Mouse (Mus musculus): ENCODE results near the gene Hnrnpd. TPM values are rescaled to one million over a fixed set of nuclear protein-coding genes. Genes with fewer than 3 reads are reported as not detected.

Hnrnpd gene
- polyA plus RNA-seq, 1 experiment from 2014 or later, result 338 TPM

DNA sequence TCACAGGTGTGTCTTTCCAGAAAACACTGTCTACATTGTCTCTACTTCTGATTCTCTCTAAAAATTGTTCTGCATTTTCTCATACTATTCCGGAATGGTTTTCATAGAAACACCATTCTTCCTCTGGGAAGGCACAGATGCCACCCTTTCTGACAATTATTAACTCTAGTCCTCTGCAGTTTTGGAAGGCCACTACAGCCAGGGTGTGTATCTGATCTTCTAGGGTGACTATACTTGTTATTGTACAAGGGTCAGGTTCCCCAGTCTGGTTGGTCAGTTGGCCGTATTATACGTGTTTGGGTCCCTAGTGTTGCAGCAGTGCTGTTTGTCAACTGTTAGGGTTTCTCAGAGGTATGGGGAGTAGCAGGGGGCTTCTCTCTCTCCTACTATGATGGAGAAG is 15.9 kb upstream of the Hnrnpd start:
- WGBS, result 100% methylated on average over 3 of the region's 3 CpGs
- Histone ChIP-seq H3K36me3 (no peaks in the 10 kb centered on the region), H3K27ac (no peak overlapping the region), H3K4me3 (no peak overlapping the region), H3K9me3 (replicated peaks) (no peaks in the 10 kb centered on the region), H3K27me3 (ENCODE audit: low read depth, poor library complexity, severe bottlenecking) (no peaks in the 10 kb centered on the region), H3K4me1 (no peaks in the 10 kb centered on the region)
- DNase-seq (ENCODE audit: low spot score), result no peak

DNA sequence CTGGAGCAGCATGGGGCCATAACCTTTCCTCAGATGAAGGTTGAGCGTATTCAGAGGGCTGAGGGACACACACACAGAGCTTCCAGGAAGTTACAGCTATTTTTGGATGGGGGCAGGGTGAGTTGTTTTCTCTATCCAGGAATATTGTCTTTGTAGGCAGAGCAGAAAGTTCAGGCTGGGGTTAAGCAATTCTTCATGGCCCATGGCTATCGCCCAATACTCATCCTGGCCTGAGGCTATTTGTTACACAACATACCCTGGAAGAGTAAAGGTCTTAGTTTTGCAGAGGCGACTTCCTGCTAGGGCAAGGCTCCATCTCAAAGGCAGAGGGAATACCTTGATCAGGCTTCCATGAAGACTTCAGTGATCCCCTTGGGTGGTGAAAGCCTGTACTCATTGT is 15.4 kb upstream of the Hnrnpd start:
- Histone ChIP-seq H3K27ac (no peak overlapping the region), H3K9me3 (replicated peaks) (no peaks in the 10 kb centered on the region), H3K27me3 (ENCODE audit: low read depth, poor library complexity, severe bottlenecking) (no peaks in the 10 kb centered on the region), H3K4me1 (no peaks in the 10 kb centered on the region), H3K36me3 (no peaks in the 10 kb centered on the region), H3K4me3 (no peak overlapping the region)
- no peak for DNase-seq (ENCODE audit: low spot score)
- 78% methylated on average over 3 of the region's 3 CpGs for WGBS

DNA sequence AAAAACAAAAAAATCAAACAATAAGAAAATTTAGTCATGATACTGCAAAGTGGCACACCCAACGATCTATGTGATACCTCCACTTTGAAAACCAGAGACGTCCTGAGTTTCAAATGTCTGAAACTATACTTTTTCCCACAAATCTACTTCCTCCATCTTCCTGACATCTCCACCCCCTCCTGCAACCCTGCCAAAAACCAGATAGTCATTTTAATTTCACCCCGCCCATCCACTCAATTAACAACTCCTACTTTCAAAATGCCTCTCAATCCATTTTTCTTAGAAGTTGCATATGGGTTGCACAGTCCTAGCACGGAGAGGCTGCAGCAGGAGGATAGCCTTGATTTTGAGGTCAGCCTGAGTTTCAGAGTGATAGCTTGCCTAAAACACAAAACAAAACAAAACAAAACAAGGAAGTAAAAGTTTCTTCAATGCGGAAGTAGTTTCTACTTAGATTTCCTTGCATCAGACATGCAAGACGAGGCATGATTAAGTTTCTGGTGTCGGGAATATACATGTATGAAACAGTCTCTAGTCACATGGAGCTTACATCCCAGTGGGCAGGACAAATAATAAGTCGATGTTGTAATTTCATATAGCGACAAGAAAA is 4.8 kb upstream of the Hnrnpd start:
- Histone ChIP-seq H3K36me3 (peaks cover 3% of the 10 kb centered on the region; the same call in 1 of the 2 replicates), H3K4me3 (no peak overlapping the region), H3K4me1 (peaks cover 5% of the 10 kb centered on the region; the same call in 1 of the 2 replicates), H3K9me3 (replicated peaks) (no peaks in the 10 kb centered on the region), H3K27ac (no peak overlapping the region), H3K27me3 (ENCODE audit: low read depth, poor library complexity, severe bottlenecking) (no peaks in the 10 kb centered on the region)
- WGBS, result 92% methylated on average over 9 of the region's 9 CpGs
- no peak for DNase-seq (ENCODE audit: low spot score)

DNA sequence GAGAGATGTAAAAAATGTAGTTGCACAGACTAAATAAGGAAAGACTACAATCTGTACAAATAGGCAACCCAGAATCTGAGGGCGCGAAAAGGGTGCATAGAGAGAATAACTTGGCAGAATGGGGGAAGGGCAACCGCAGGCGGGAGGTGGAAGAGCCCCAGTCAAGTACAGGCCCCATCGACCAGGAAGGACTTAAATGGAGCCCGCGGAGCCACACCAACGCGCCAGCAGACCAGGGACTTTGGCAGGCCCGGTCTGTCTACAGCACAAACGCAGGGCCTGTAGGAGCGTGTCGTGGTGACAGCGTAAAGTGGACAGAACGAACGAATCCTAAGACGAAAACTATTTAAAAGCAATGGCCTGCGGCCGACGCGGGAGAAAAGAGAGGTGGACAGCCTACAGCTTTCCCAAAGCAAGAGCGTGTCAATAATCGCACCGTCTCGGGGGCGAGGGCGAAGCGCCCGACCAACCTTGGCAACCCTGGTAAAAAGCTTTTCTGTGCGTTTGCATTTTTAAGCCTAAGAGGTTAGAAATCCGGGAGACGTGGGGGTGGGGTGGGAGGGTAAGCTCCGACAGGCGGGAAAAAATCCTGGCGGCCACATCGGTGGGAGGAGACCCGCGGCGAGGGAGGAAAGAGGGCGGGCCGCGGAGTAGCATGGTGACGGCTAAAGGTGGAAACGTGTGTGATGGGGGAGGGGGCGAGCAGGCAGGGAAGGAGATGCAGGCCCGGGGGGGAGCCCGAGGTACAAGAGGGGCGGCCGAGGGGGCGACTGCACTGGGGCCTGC is 1.0 kb downstream of the Hnrnpd start:
- H3K4me1 ChIP-seq, result peaks cover 32% of the 10 kb centered on the region
- H3K36me3 ChIP-seq, result peaks cover 49% of the 10 kb centered on the region
- DNase-seq (ENCODE audit: low spot score), result peak; percentile 87
- no peaks in the 10 kb centered on the region for H3K9me3 ChIP-seq (replicated peaks)
- WGBS, result under 1% methylated on average over 48 of the region's 50 CpGs
- no peaks in the 10 kb centered on the region for H3K27me3 ChIP-seq (ENCODE audit: low read depth, poor library complexity, severe bottlenecking)
- H3K4me3 ChIP-seq, result peak overlapping the region; percentile 98
- H3K27ac ChIP-seq, result peak overlapping the region; percentile 100

DNA sequence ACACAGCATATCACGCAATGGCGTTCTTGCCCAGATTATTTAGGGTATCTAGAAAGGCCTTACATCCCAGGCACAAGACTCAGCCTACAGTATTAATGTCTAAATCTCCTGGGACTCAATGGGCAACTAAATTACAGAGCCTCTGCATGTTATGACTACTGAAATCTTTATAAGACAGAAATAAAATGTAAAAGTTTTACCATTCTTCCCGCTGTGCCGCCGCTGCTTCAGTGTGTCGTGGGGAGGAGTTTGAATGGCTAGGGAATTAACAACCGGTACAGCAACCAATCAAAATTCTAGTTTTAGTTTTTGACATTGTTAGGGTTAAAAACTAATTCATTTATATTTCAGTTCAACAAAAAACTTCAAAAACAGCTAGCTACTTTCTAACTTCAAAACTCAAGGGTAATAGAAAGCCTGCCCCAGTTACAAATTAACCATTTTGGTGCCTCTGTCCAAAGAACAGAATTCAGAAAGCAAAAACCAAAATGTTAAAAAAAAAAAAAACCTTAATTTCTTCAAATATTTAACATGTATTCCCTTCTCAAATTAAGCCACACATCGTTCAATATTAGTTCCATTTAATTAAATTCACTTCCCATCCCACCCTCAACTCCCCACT is 2.3 kb downstream of the Hnrnpd start:
- H3K27ac ChIP-seq, result peak overlapping the region; percentile 100; the same call in 1 of the 2 replicates
- 36% methylated on average over 8 of the region's 8 CpGs for WGBS
- peaks cover 61% of the 10 kb centered on the region for H3K36me3 ChIP-seq
- no peaks in the 10 kb centered on the region for H3K9me3 ChIP-seq (replicated peaks)
- no peaks in the 10 kb centered on the region for H3K27me3 ChIP-seq (ENCODE audit: low read depth, poor library complexity, severe bottlenecking)
- H3K4me1 ChIP-seq, result peaks cover 32% of the 10 kb centered on the region
- H3K4me3 ChIP-seq, result peak overlapping the region; percentile 98
- DNase-seq (ENCODE audit: low spot score), result no peak

DNA sequence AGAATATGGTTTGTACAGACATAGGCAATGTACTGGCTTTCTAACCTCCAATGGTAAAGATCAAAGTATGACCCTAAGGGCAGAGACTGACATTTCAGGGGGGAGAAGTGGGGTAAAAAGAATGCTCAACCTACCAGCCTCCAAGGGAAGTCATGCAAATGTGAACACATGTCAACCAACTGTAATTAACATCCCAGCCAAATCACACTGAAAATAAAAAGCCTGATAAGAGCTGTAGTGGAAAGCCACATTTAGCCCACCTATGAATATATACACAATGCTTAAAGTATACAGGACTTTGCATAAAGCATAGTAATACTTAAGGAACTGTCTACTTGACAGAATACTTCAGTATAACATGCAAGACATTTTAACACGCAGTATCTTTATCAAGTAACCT is 3.0 kb downstream of the Hnrnpd start:
- H3K4me1 ChIP-seq, result peaks cover 32% of the 10 kb centered on the region
- peak overlapping the region; percentile 98 for H3K4me3 ChIP-seq
- no peaks in the 10 kb centered on the region for H3K27me3 ChIP-seq (ENCODE audit: low read depth, poor library complexity, severe bottlenecking)
- DNase-seq (ENCODE audit: low spot score), result no peak
- WGBS, result 82% methylated on average over 1 of the region's 1 CpGs
- H3K36me3 ChIP-seq, result peaks cover 66% of the 10 kb centered on the region
- no peaks in the 10 kb centered on the region for H3K9me3 ChIP-seq (replicated peaks)
- no peak overlapping the region for H3K27ac ChIP-seq

DNA sequence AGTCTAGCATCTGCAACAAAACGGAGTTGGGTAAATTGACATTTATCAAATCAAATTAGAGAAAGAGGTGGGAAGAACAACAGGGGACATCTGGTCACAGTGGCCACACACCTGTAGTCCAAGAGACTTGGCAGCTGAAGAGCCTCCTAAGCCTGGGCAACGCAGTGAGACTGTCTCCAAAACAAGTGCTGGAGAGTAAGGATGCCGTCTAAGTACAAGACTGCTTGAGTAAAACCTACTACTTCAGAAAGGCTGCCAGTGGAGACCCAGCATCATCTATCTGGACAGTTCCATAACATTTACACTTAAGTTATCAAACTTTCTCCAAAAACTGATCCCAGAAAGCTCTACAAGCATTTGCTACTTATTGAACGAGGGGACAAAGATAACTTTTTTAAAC is 3.7 kb downstream of the Hnrnpd start:
- Histone ChIP-seq H3K36me3 (peaks cover 72% of the 10 kb centered on the region), H3K27ac (no peak overlapping the region), H3K27me3 (ENCODE audit: low read depth, poor library complexity, severe bottlenecking) (no peaks in the 10 kb centered on the region), H3K9me3 (replicated peaks) (no peaks in the 10 kb centered on the region), H3K4me3 (peak overlapping the region; percentile 98), H3K4me1 (peaks cover 32% of the 10 kb centered on the region)
- no peak for DNase-seq (ENCODE audit: low spot score)
- 83% methylated on average over 4 of the region's 4 CpGs for WGBS

DNA sequence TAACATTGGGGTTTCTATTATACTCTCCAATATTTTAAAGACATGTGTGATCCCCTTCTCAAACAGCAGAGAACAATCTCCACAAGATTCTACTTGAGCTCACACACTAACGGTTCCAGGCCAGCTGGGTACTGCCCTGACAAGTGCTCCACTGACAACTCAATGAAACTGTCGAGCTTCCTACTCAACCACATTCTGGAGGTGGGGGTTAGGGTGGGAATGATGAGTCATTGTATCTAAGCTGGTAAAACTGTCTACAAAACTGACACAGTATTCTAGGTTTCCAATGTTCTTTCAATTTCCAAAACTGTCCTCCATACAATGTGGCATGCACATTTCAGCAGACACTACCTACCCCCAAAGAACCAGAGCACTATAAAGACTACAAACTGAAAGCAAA is 4.8 kb downstream of the Hnrnpd start:
- Histone ChIP-seq H3K4me3 (peak overlapping the region; percentile 98; the same call in 1 of the 2 replicates), H3K27me3 (ENCODE audit: low read depth, poor library complexity, severe bottlenecking) (no peaks in the 10 kb centered on the region), H3K27ac (no peak overlapping the region), H3K36me3 (peaks cover 80% of the 10 kb centered on the region), H3K9me3 (replicated peaks) (no peaks in the 10 kb centered on the region), H3K4me1 (peaks cover 28% of the 10 kb centered on the region)
- 52% methylated on average over 2 of the region's 2 CpGs for WGBS
- DNase-seq (ENCODE audit: low spot score), result no peak

DNA sequence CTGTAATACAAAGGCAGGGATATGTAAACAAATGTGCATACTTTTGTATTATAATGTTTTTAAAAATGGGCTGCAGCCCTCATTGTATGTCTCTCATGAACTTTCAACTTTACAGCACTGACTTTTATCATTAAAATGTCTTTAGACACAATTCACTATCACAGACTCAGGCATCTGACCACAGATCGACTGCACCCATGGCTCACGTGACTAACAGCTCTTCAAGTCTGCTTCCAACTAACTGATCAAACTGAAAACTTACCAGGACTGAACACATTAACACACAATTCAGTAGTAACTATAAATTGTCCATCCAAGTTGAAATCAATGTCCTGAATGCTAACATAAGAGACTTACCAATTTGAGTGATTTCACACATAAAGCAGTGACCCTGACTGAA is 18.8 kb downstream of the Hnrnpd start:
- Histone ChIP-seq H3K36me3 (peaks cover 82% of the 10 kb centered on the region), H3K27me3 (ENCODE audit: low read depth, poor library complexity, severe bottlenecking) (no peaks in the 10 kb centered on the region), H3K27ac (no peak overlapping the region), H3K9me3 (replicated peaks) (no peaks in the 10 kb centered on the region), H3K4me1 (no peaks in the 10 kb centered on the region), H3K4me3 (no peak overlapping the region)
- WGBS, result 91% methylated on average over 2 of the region's 2 CpGs
- no peak for DNase-seq (ENCODE audit: low spot score)

DNA sequence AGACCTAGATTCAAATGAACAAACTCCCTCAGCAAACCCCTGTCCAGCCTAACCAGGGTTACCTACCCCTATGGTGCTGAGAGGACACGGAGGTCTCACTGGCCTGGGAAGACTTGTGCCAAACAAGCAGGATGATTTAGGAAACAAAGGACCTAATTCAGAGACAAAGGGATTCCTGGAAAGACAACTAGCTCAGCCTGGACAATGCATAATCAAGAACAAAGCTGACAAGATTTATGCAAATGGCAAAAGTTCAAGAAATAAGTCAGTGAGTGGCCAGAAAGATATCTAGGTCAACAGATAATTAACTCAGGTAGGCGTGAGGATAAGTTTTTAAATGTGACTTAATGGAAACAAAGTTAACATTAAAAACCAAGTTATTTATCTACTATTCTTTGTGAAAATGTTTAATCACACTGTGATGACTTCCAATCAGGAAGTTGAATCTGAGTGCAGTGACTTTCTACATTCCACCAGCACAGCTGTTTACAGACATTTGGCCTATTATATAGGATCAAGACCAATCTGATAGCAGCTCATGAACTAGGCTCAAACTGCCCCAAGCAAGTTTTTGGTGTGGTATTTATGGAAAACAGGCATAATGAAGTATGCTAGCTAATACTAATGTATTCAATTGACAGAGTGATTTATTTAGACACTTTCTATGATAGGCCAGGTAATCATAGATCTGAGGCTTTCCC is 19.4 kb downstream of the Hnrnpd start:
- Histone ChIP-seq H3K4me3 (no peak overlapping the region), H3K36me3 (peaks cover 76% of the 10 kb centered on the region), H3K4me1 (no peaks in the 10 kb centered on the region), H3K27ac (no peak overlapping the region), H3K9me3 (replicated peaks) (no peaks in the 10 kb centered on the region), H3K27me3 (ENCODE audit: low read depth, poor library complexity, severe bottlenecking) (no peaks in the 10 kb centered on the region)
- WGBS, result 90% methylated on average over 2 of the region's 2 CpGs
- DNase-seq (ENCODE audit: low spot score), result no peak

DNA sequence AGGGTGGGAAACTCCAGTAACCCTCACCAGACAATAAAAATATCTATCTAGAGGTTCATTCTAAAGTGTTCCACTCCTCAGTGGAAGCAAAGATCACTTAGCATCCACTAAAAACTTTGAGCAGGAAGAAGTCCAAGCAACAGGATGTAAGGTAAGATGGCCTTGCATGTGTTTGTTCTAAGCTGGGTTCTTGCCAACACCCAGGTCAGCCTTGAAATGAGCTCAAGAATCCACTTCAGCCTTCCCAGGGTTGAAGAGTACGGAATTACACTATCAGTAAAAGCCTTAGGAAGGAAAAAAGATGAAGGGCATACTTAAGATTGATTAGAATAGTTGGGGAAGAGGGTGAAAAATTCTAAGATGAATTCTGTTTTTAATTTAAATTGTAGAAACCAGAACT is 20.1 kb downstream of the Hnrnpd start:
- Histone ChIP-seq H3K27me3 (ENCODE audit: low read depth, poor library complexity, severe bottlenecking) (no peaks in the 10 kb centered on the region), H3K4me1 (no peaks in the 10 kb centered on the region), H3K27ac (no peak overlapping the region), H3K9me3 (replicated peaks) (no peaks in the 10 kb centered on the region), H3K36me3 (peaks cover 69% of the 10 kb centered on the region), H3K4me3 (no peak overlapping the region)
- no peak for DNase-seq (ENCODE audit: low spot score)
- 98% methylated on average over 1 of the region's 1 CpGs for WGBS

DNA sequence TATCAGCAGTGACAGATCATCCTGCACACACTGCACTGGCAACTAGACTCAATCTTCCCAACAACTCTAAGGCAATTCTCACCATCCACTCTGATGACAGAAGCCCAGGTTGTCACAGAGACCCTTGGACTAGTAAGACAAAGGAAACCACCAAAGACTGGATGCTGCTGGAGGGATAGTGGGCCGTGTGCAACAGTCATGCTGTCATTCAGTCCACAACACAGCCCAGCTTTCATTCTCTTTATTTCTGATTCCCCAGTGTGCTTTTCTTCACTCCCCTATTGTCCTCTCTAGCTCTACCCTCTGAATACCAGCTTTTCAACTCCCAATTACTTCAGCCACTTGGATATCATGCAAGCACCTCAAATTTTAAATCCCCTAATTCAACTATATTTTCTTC is 24.9 kb downstream of the Hnrnpd start:
- DNase-seq (ENCODE audit: low spot score), result no peak
- no peaks in the 10 kb centered on the region for H3K27me3 ChIP-seq (ENCODE audit: low read depth, poor library complexity, severe bottlenecking)
- no peaks in the 10 kb centered on the region for H3K9me3 ChIP-seq (replicated peaks)
- no peak overlapping the region for H3K27ac ChIP-seq
- H3K36me3 ChIP-seq, result peaks cover 38% of the 10 kb centered on the region
- no peak overlapping the region for H3K4me3 ChIP-seq
- WGBS, result 78% methylated on average over 1 of the region's 1 CpGs
- no peaks in the 10 kb centered on the region for H3K4me1 ChIP-seq

DNA sequence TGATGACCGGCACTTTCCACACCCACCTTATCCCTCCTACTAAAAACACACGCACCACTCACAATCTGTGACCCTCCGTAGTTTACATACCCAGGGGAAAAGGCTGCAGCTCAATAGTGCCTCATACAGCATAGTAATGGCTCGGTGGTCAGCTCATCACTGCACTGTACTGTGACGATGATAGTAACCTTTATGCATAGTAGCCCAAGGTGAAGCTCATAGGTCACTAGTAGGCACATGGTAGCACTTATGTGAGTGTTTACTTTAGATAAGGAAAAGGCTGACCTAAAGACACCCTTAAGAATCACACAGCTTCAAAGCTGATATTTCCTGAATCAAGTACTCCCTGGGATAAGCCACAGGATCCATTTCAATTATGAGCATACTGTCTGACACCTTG is 26.2 kb downstream of the Hnrnpd start:
- Histone ChIP-seq H3K27ac (no peak overlapping the region), H3K4me3 (no peak overlapping the region), H3K36me3 (peaks cover 26% of the 10 kb centered on the region), H3K9me3 (replicated peaks) (no peaks in the 10 kb centered on the region), H3K27me3 (ENCODE audit: low read depth, poor library complexity, severe bottlenecking) (no peaks in the 10 kb centered on the region), H3K4me1 (no peaks in the 10 kb centered on the region)
- 91% methylated on average over 5 of the region's 5 CpGs for WGBS
- no peak for DNase-seq (ENCODE audit: low spot score)
